Mouse (Mus musculus): ENCODE measurements around the gene Zkscan7.

GRCm38 (mm10) chr9:122843760-122844159 lies 41.7 kb upstream of the Zkscan7 start, which contains the start of gene Gm35549:
- TF ChIP-seq EP300 (IDR thresholded peaks at IDR 0.05; ENCODE audit: insufficient read depth, low read depth, low read length) (no peak), CTCF (IDR thresholded peaks at IDR 0.05) (no peak), POLR2A (IDR thresholded peaks at IDR 0.05; ENCODE audit: insufficient read depth, low read depth, low read length) (no peak)

All from heart, adult 2 months (tissue).